Mouse (Mus musculus): ENCODE measurements around the gene Tmed5. TPM values are rescaled to one million over a fixed set of nuclear protein-coding genes. Genes with fewer than 3 reads are reported as not detected.
"Not testable (repeated sequence)": the region's sequence is repeated elsewhere in the genome, so short reads cannot be mapped to it uniquely, and the experiment has no call there.

The Tmed5 gene
- polyA plus RNA-seq, 1 experiment from 2014 or later, result 30.4 TPM

DNA sequence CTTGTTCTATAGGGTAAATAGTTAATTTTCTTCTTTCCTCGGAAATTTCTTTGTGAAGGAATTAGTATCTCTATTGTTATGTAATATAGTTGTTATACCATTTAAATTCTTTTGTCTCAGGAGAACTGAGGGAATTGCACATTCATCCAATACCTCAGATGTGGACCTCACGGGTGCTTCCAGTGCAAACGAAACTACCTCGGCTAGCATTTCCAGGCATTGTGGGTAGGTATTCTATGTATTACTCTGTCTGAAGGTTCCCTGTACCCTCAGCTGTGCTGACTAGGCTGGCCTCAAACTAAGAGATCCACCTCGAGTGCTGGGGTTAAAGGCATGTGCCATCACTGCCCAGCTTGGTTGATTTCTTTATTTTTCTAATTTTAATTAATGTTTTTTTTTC, 28.1 kb downstream of the Tmed5 start:
- Histone ChIP-seq H3K27ac (ENCODE audit: low read depth, low read length) (no peak overlapping the region), H3K4me2 (no peak overlapping the region), H3K4me3 (ENCODE audit: low read depth, low read length) (no peak overlapping the region), H3K9me3 (ENCODE audit: control insufficient read depth, low read length) (no peaks in the 10 kb centered on the region), H3K9ac (ENCODE audit: low read length) (no peak overlapping the region), H3K4me1 (ENCODE audit: control insufficient read depth, insufficient read depth, low read length) (no peaks in the 10 kb centered on the region), H3K27me3 (ENCODE audit: control insufficient read depth, insufficient read depth, low read length) (no peaks in the 10 kb centered on the region), H3K36me3 (ENCODE audit: control insufficient read depth, insufficient read depth, low read length) (peaks cover 19% of the 10 kb centered on the region)
- DNase-seq (ENCODE audit: low spot score, missing footprints), result no peak
- 84% methylated on average over 5 of the region's 5 CpGs for WGBS
- no peak for ATAC-seq (ENCODE audit: low FRiP score)

DNA sequence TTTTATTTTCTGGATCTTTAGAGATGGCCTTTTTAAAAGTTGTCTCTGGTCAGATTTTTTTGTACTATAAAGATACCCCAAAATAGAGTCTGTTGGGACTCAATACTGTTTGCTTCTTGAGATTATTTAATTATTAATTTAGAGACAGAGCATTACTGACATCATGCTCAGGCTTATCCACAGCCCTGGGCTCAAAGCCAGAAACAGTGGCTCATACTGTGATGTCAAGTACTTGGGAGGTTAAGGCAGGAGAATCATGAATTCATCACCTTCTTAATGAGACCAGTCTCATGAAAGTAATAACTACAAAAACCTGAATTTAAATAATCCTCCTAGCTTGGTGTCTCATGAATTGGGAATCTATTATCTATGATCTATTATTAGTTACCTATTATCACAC, 32.2 kb downstream of the Tmed5 start:
- Histone ChIP-seq H3K4me3 (ENCODE audit: low read depth, low read length) (no peak overlapping the region), H3K27ac (ENCODE audit: low read depth, low read length) (no peak overlapping the region), H3K9ac (ENCODE audit: low read length) (no peak overlapping the region), H3K36me3 (ENCODE audit: control insufficient read depth, insufficient read depth, low read length) (peaks cover 11% of the 10 kb centered on the region; the same call in 1 of the 2 replicates), H3K4me1 (ENCODE audit: control insufficient read depth, insufficient read depth, low read length) (no peaks in the 10 kb centered on the region), H3K9me3 (ENCODE audit: control insufficient read depth, low read length) (no peaks in the 10 kb centered on the region), H3K4me2 (no peak overlapping the region), H3K27me3 (ENCODE audit: control insufficient read depth, insufficient read depth, low read length) (no peaks in the 10 kb centered on the region)
- DNase-seq (ENCODE audit: low spot score, missing footprints) (no peak), ATAC-seq (ENCODE audit: low FRiP score) (no peak)

DNA sequence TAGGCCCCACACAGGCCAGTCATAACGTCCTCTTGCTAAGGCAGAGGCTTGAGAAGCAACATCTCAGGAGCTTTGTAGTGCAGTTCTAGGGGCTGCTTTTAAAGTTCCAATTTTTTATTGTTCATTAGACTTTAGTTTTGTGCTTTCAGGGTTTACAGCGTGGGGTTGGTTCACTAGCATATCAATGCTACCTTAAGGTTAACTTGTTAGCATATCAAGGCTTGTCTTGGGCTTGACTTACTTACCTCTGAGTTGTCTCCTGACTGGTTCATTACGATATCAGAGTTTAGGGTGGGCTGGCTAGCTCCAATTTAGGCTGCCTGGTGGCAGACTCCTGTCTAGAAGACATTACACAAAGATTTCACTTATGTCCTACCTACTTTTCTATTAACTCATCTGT, 34.7 kb downstream of the Tmed5 start:
- H3K36me3 ChIP-seq (ENCODE audit: control insufficient read depth, insufficient read depth, low read length), result peaks cover 9% of the 10 kb centered on the region; the same call in 1 of the 2 replicates
- no peak for DNase-seq (ENCODE audit: low spot score, missing footprints)
- no peak overlapping the region for H3K4me3 ChIP-seq (ENCODE audit: low read depth, low read length)
- WGBS, result 93% methylated on average over 3 of the region's 3 CpGs
- no peak overlapping the region for H3K27ac ChIP-seq (ENCODE audit: low read depth, low read length)
- H3K4me2 ChIP-seq, result no peak overlapping the region
- no peak for ATAC-seq (ENCODE audit: low FRiP score)
- no peak overlapping the region for H3K9ac ChIP-seq (ENCODE audit: low read length)
- H3K4me1 ChIP-seq (ENCODE audit: control insufficient read depth, insufficient read depth, low read length), result no peaks in the 10 kb centered on the region
- no peaks in the 10 kb centered on the region for H3K9me3 ChIP-seq (ENCODE audit: control insufficient read depth, low read length)
- H3K27me3 ChIP-seq (ENCODE audit: control insufficient read depth, insufficient read depth, low read length), result no peaks in the 10 kb centered on the region

DNA sequence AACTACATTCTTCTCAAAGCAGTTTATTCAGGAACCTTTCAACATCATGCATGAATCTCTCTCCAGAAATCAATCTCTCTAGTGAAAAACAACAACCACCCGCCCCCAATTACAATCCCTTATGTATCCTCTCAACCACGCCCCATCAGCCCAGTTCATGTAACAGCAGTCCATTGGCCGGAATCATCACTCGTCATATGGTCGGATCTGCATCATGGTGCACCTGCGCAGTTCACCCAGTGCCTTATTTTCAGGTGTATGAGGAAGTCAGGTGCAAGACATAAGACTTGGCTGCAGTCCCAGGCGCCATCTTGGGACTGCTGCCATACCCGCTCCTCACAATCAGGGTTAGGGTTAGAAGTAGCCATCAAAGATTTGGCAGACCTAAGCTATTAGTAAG, 39.7 kb downstream of the Tmed5 start:
- H3K9me3 ChIP-seq (ENCODE audit: control insufficient read depth, low read length); H3K27ac ChIP-seq (ENCODE audit: low read depth, low read length); H3K4me3 ChIP-seq (ENCODE audit: low read depth, low read length); H3K4me1 ChIP-seq (ENCODE audit: control insufficient read depth, insufficient read depth, low read length); H3K27me3 ChIP-seq (ENCODE audit: control insufficient read depth, insufficient read depth, low read length); ATAC-seq (ENCODE audit: low FRiP score); H3K9ac ChIP-seq (ENCODE audit: low read length); DNase-seq (ENCODE audit: low spot score, missing footprints); H3K4me2 ChIP-seq: not testable (repeated sequence)
- 97% methylated on average over 8 of the region's 8 CpGs for WGBS
- H3K36me3 ChIP-seq (ENCODE audit: control insufficient read depth, insufficient read depth, low read length), result peaks cover 18% of the 10 kb centered on the region

DNA sequence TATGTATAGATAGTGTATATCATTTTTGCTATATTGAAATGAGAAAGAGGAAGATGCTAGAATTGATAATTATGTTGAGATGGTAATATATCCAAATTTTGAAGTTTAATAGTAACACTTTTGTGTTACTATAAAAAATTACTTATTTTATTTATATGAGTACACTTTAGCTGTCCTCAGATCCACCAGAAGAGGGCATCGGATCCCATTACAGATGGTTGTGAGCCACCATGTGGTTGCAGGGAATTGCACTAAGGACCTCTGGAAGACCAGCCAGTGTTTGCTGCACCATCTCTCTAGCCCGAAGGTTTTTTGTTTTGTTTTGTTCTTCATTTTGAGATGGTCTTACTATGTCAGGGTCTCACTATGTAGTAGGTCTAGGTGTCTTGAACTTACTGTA, 47.0 kb downstream of the Tmed5 start:
- 89% methylated on average over 2 of the region's 2 CpGs for WGBS
- no peak for ATAC-seq (ENCODE audit: low FRiP score)
- peaks cover 14% of the 10 kb centered on the region for H3K36me3 ChIP-seq (ENCODE audit: control insufficient read depth, insufficient read depth, low read length)

DNA sequence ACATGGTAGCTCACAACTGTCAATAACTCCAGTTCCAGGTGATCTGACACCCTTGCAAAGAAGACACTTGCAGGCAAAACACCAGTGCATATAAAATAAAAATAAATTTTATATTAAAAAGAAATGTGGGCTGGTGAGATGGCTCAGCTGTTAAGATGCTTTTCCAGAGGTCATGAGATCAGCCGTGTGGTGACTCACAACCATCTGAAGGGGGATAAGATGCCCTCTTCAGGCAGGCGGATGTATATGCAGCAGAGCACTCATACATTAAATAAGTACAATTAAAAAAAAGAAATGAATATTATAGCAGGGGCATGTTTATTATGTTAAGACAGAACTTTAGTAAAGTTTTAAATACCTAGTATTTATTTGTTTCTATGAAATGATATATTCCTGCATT, 50.0 kb downstream of the Tmed5 start:
- no peaks in the 10 kb centered on the region for H3K9me3 ChIP-seq (ENCODE audit: control insufficient read depth, low read length)
- DNase-seq (ENCODE audit: low spot score, missing footprints), result no peak
- no peaks in the 10 kb centered on the region for H3K4me1 ChIP-seq (ENCODE audit: control insufficient read depth, insufficient read depth, low read length)
- H3K27ac ChIP-seq (ENCODE audit: low read depth, low read length), result no peak overlapping the region
- no peak overlapping the region for H3K4me2 ChIP-seq
- 37% methylated on average over 2 of the region's 2 CpGs for WGBS
- no peak overlapping the region for H3K9ac ChIP-seq (ENCODE audit: low read length)
- H3K4me3 ChIP-seq (ENCODE audit: low read depth, low read length), result no peak overlapping the region
- peaks cover 11% of the 10 kb centered on the region; the same call in 1 of the 2 replicates for H3K36me3 ChIP-seq (ENCODE audit: control insufficient read depth, insufficient read depth, low read length)
- no peak for ATAC-seq (ENCODE audit: low FRiP score)
- H3K27me3 ChIP-seq (ENCODE audit: control insufficient read depth, insufficient read depth, low read length), result no peaks in the 10 kb centered on the region

More for the DNA sequence above, 47.0 kb downstream of the Tmed5 start:
- no peaks in the 10 kb centered on the region for H3K4me1 ChIP-seq (ENCODE audit: control insufficient read depth, insufficient read depth, low read length)
- H3K9ac ChIP-seq (ENCODE audit: low read length), result no peak overlapping the region
- no peaks in the 10 kb centered on the region for H3K9me3 ChIP-seq (ENCODE audit: control insufficient read depth, low read length)
- no peak overlapping the region for H3K4me3 ChIP-seq (ENCODE audit: low read depth, low read length)
- no peaks in the 10 kb centered on the region for H3K27me3 ChIP-seq (ENCODE audit: control insufficient read depth, insufficient read depth, low read length)
- H3K27ac ChIP-seq (ENCODE audit: low read depth, low read length), result no peak overlapping the region
- H3K4me2 ChIP-seq, result no peak overlapping the region
- no peak for DNase-seq (ENCODE audit: low spot score, missing footprints)

DNA sequence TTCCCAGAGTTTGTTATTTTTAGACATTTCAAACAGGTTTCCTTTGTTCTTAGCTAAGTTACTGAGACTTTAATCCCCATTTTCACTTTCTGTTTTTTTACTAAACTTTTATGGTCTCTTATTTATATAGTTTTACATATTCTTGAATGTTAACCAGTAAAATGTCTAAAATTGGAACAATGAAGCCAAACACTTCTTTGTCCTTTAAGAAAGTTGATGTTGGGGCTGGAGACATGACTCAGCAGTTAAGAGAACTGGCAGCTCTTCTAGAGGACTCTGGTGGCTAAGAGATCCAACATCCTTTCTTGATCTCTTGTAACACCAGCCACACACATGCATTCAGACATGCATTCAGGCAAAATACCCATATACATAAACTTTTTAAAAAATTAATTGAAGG, 52.8 kb downstream of the Tmed5 start:
- Histone ChIP-seq H3K27me3 (ENCODE audit: control insufficient read depth, insufficient read depth, low read length) (no peaks in the 10 kb centered on the region), H3K9ac (ENCODE audit: low read length) (no peak overlapping the region), H3K4me3 (ENCODE audit: low read depth, low read length) (no peak overlapping the region), H3K27ac (ENCODE audit: low read depth, low read length) (no peak overlapping the region), H3K36me3 (ENCODE audit: control insufficient read depth, insufficient read depth, low read length) (peaks cover 14% of the 10 kb centered on the region), H3K4me2 (no peak overlapping the region), H3K4me1 (ENCODE audit: control insufficient read depth, insufficient read depth, low read length) (no peaks in the 10 kb centered on the region), H3K9me3 (ENCODE audit: control insufficient read depth, low read length) (no peaks in the 10 kb centered on the region)
- ATAC-seq (ENCODE audit: low FRiP score), result no peak
- no peak for DNase-seq (ENCODE audit: low spot score, missing footprints)

DNA sequence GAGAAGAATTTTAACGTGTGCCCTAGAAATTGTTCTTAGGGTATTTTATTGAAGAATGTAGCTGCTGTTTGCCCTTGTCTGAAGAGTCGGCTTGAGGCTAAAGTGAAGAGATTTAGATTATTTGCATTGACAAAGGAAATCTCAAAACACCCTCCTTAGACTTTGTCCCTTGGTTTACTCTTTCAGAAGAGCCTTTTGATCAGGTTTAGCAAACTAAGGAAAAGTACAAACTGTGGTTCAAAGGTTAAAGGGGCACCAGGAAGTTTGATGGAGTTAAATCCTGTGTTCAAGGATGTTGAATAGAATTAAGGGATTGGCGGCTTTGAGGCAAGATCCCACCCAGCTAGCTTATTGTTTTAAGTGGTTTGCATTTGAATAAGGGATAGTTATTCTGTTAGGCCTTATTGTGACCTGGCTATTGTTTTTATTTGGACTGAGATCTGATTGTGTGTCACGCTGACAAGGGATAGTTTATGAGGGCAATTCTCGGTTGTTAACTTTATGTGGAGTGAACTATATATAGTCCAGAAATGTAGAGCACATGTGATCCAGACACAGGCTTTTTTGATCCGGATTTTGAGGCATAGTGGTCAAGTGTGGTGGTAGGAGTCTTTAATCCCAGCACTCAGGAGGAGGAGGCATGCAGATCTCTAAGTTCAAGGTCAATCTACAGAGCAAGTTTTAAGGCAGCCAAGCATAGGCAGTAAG, 55.4 kb downstream of the Tmed5 start:
- WGBS, result 43% methylated on average over 6 of the region's 6 CpGs
- DNase-seq (ENCODE audit: low spot score, missing footprints) (peak; percentile 28), ATAC-seq (ENCODE audit: low FRiP score) (no peak)
- H3K4me2 ChIP-seq, result no peak overlapping the region
- no peaks in the 10 kb centered on the region for H3K4me1 ChIP-seq (ENCODE audit: control insufficient read depth, insufficient read depth, low read length)
- peaks cover 17% of the 10 kb centered on the region for H3K36me3 ChIP-seq (ENCODE audit: control insufficient read depth, insufficient read depth, low read length)
- H3K4me3 ChIP-seq (ENCODE audit: low read depth, low read length), result no peak overlapping the region
- no peak overlapping the region for H3K27ac ChIP-seq (ENCODE audit: low read depth, low read length)
- no peaks in the 10 kb centered on the region for H3K27me3 ChIP-seq (ENCODE audit: control insufficient read depth, insufficient read depth, low read length)
- H3K9ac ChIP-seq (ENCODE audit: low read length), result no peak overlapping the region
- H3K9me3 ChIP-seq (ENCODE audit: control insufficient read depth, low read length), result no peaks in the 10 kb centered on the region

DNA sequence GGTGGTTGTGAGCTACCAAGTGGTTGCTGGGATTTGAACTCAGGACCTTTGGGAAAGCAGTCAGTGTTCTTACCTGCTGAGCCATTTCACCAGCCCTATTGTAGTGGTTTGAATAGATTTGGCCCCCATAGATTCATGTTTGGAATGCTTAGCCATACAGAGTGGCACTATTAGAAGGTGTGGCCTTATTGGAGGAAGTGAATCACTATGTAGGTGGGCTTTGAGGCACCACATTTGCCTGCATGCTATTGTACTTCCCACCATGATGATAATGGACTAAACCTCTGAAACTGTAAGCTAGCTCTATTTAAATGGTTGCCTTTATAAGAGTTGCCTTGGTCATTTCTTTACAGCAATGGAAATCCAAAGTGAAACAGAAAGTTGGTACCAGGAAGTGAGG, 56.2 kb downstream of the Tmed5 start:
- Histone ChIP-seq H3K27me3 (ENCODE audit: control insufficient read depth, insufficient read depth, low read length) (no peaks in the 10 kb centered on the region), H3K9me3 (ENCODE audit: control insufficient read depth, low read length) (no peaks in the 10 kb centered on the region), H3K4me3 (ENCODE audit: low read depth, low read length) (no peak overlapping the region), H3K4me2 (no peak overlapping the region), H3K27ac (ENCODE audit: low read depth, low read length) (no peak overlapping the region), H3K36me3 (ENCODE audit: control insufficient read depth, insufficient read depth, low read length) (peaks cover 16% of the 10 kb centered on the region), H3K9ac (ENCODE audit: low read length) (no peak overlapping the region), H3K4me1 (ENCODE audit: control insufficient read depth, insufficient read depth, low read length) (no peaks in the 10 kb centered on the region)
- ATAC-seq (ENCODE audit: low FRiP score) (no peak), DNase-seq (ENCODE audit: low spot score, missing footprints) (no peak)
